Mouse (Mus musculus) MEL (cell line): ENCODE measurements around the gene Gm17324.

Experiments
- CTCF ChIP-seq, 3 experiments: IDR thresholded peaks in 2 of 3; conservative IDR thresholded peaks in 1 of 3; 2 replicates each; pipeline ENCODE4 v1.5.1; 2011 to 2012; ENCODE audit warnings: low read length in 3 of 3, low read depth in 2 of 3, mild to moderate bottlenecking in 2 of 3, improper control_type of control experiment in 1 of 3, inconsistent platforms in 1 of 3, mixed read lengths in 1 of 3, moderate library complexity in 1 of 3; ENCODE audit not compliant: control insufficient read depth in 1 of 3, insufficient read depth in 1 of 3, poor library complexity in 1 of 3, severe bottlenecking in 1 of 3
- ELF1 ChIP-seq: IDR thresholded peaks from 2 replicates; pipeline ENCODE4 v1.6.1; 2014; ENCODE audit warnings: low read depth, mild to moderate bottlenecking, inconsistent platforms, low read length, improper control_type of control experiment, moderate library complexity
- EP300 ChIP-seq, 2 experiments: IDR thresholded peaks; 2 replicates each; pipeline ENCODE4 v1.6.1; 2011; ENCODE audit warnings: improper control_type of control experiment in 2 of 2, low read length in 2 of 2, low read depth in 1 of 2, mild to moderate bottlenecking in 1 of 2
- MYC ChIP-seq: IDR thresholded peaks from 2 replicates; pipeline ENCODE4 v1.6.1; 2011; ENCODE audit warnings: low read depth, mild to moderate bottlenecking, low read length, improper control_type of control experiment, moderate library complexity
- POLR2A ChIP-seq, 2 experiments: IDR thresholded peaks; 2 replicates each; pipeline ENCODE4 v1.6.1; 2011 to 2012; ENCODE audit warnings: low read length in 2 of 2, mild to moderate bottlenecking in 2 of 2, control low read depth in 1 of 2, improper control_type of control experiment in 1 of 2, low read depth in 1 of 2, moderate library complexity in 1 of 2; ENCODE audit not compliant: control insufficient read depth in 1 of 2, insufficient read depth in 1 of 2, poor library complexity in 1 of 2
- RAD21 ChIP-seq: IDR thresholded peaks from 2 replicates; pipeline ENCODE4 v1.6.1; 2011; ENCODE audit warnings: mild to moderate bottlenecking, low read depth, low read length, improper control_type of control experiment
- SMC3 ChIP-seq: IDR thresholded peaks from 2 replicates; pipeline ENCODE4 v1.6.1; 2011; ENCODE audit warnings: low read depth, low read length, improper control_type of control experiment
- USF2 ChIP-seq, 2 experiments: IDR thresholded peaks; 2 replicates each; pipeline ENCODE4 v1.6.1; 2011 to 2012; ENCODE audit warnings: improper control_type of control experiment in 2 of 2, low read length in 2 of 2, borderline replicate concordance in 1 of 2, inconsistent platforms in 1 of 2, low read depth in 1 of 2, mild to moderate bottlenecking in 1 of 2; ENCODE audit not compliant: insufficient read depth in 1 of 2

GRCm38 (mm10) chr9:78493171-78493570 is 44.6 kb upstream of the Gm17324 start:
- TF ChIP-seq POLR2A (IDR thresholded peaks at IDR 0.05; ENCODE audit: control insufficient read depth in 1 of 2, insufficient read depth in 1 of 2, low read depth in 1 of 2, low read length in 2 of 2, poor library complexity in 1 of 2) (no peak), USF2 (IDR thresholded peaks at IDR 0.05; ENCODE audit: borderline replicate concordance in 1 of 2, insufficient read depth in 1 of 2, low read depth in 1 of 2, low read length in 2 of 2) (no peak), EP300 (IDR thresholded peaks at IDR 0.05; ENCODE audit: low read depth in 1 of 2, low read length in 2 of 2) (no peak), MYC (no peak), RAD21 (no peak), CTCF (IDR thresholded peaks at IDR 0.05 in 2 of 3, conservative IDR thresholded peaks at IDR 0.05 in 1 of 3; ENCODE audit: control insufficient read depth in 1 of 3, insufficient read depth in 1 of 3, low read depth in 2 of 3, low read length in 3 of 3, poor library complexity in 1 of 3, severe bottlenecking in 1 of 3) (no peak), SMC3 (no peak), ELF1 (no peak)
